Mouse (Mus musculus) embryonic stem cell, embryonic (primary cell): Measurements from ENCODE around the gene Nms.

Source experiments
- CTCF ChIA-PET, 4 experiments: fragments of 300-600 bp in 2 of 4; fragments of 350-600 bp in 2 of 4; sonication (Branson Sonifier 250); formaldehyde crosslinking; loops; one replicate each; lab custom pipeline; 2022; ENCODE audit warnings: inconsistent platforms in 2 of 4; lab: Charles Lee
- POLR2A ChIA-PET, 4 experiments: fragments of 300-600 bp in 2 of 4; fragments of 350-600 bp in 2 of 4; sonication (Branson Sonifier 250); formaldehyde crosslinking; loops; one replicate each; lab custom pipeline; 2022; ENCODE audit warnings: antibody characterized with exemption in 4 of 4, inconsistent platforms in 1 of 4; lab: Charles Lee

Gene Nms

GRCm38 (mm10) chr1:38938849-38939248 is at the start of gene Nms:
Gene Nms (plus strand): TSS chr1:38939149.
- ChIA-PET CTCF (interaction anchor here in 1 of 4 experiments (0.7 kb wide), 1 partner anchor 146 kb away, joined by 3 read pairs; no protein-coding TSS in a partner anchor), POLR2A (no interaction called here)

- ChIA-PET POLR2A (no interaction called here), CTCF (no interaction called here)
Observed at GRCm38 (mm10) chr1:38891444-38891843, 47.5 kb upstream of the Nms start.

DNA sequence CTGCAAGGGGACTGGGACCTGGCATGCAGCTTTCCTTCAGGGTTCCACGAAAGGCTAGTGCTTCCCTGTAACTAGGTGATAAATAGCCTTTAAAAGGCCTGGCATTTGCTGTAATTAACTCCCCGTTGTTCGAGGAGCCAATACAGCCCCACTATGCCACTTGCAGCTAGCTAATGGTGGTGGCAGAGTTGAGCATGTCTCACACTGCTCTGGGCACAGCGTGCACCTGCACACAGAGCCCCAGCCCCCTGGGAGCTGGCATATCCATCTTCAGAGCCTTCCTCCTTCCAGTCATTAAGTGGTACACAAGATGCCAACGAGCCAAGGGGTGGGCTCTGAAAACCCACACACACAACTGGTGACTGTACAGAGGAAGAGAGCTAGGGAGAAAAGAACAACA is 45.9 kb upstream of the Nms start:
- POLR2A ChIA-PET: no interaction called here

DNA sequence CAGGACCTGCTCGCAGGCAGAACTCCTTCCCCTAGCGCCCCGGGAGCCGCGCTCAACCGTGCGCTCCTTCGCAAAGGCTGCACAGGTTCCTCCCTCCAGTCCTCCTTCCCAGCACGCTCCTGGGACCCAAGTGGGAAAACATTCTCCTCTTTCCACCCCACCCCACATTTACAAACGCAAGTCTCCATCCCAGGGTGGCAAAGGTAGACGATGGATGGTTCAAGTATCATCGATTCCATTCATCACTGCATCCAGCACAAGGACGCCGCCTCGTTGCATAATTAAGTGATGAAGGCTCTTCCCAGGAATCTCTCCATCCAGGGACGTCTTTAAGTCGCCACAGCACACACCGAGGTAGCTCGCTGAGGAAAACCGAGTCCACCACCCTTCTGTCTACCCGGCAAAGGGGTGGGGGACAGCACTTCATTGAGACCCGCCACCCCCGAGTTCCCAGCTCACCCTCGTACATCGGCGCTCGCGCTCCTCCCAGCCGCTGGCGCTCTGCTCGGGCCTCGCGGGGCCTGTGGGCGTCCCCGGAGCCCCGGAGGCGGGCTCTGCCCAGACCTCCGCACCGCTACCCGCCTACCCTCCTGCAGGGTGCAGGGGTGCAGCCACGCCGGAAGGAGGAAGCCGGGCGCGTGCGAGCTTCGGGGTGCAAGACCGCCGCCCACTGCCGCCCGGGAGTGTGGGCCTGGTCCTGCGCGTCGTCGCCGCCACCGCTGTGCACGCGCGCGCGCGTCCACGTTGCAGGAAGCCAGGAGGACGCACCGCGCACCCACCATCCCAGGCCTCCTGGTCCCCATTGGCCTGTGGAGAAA is 41.3 kb upstream of the Nms start, which contains the start of gene Chst10:
Gene Chst10 (minus strand): TSS at position 731 of the 818 bp plus-strand sequence.
- POLR2A ChIA-PET: interaction anchor here in 3 of 4 experiments (0.6 to 1.5 kb wide), 3 partner anchors 11 to 334 kb away, joined by 3 to 4 read pairs (median 3); no protein-coding TSS in a partner anchor
- CTCF ChIA-PET: interaction anchor here in 1 of 4 experiments (1.2 kb wide), 1 partner anchor 712 kb away, joined by 3 read pairs; no protein-coding TSS in a partner anchor

More for the DNA sequence above, 45.9 kb upstream of the Nms start:
- CTCF ChIA-PET: no interaction called here

DNA sequence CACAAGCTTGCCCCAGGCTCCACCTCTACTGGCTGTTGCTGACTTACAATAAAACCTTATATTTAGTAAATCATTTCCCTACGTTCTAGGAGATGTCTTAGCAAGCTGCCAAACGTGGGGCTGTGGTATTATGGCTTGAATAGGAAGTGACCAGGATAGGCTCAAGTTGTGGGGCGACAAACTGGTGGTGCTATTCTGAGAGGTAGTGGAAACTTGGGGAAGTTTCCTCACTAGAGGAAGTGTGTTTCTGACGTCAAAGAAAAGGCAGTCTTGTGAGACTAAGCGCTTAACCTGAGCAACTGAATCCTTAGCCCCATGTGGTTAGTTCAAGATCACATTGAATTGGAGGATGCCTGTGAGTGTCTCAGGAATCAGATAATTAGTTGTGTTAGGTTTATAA is 36.4 kb upstream of the Nms start:
- POLR2A ChIA-PET: no interaction called here
- CTCF ChIA-PET: interaction anchor here in 2 of 4 experiments (0.6 to 1.0 kb wide), 2 partner anchors 32 to 139 kb away, joined by 3 to 5 read pairs; no protein-coding TSS in a partner anchor

DNA sequence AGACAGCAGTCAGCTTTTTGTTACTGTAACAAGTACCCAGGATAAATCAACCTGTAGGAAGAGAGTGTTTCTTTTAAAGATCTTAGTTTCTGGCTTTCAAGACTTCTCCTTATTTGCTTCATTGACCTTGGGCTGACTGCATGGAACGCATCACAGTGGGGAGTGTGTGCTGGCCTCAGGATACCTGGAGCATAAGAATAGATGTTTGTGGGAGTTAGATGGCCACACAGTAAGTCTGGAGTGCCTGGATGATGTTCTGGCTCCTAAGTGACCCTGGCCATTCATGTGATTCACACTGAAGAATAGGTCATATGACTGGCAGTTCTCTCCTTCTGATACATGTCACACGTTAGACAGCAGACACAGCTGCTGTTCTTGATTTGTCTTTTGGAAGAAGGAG is 35.0 kb upstream of the Nms start:
- ChIA-PET CTCF (no interaction called here), POLR2A (no interaction called here)

DNA sequence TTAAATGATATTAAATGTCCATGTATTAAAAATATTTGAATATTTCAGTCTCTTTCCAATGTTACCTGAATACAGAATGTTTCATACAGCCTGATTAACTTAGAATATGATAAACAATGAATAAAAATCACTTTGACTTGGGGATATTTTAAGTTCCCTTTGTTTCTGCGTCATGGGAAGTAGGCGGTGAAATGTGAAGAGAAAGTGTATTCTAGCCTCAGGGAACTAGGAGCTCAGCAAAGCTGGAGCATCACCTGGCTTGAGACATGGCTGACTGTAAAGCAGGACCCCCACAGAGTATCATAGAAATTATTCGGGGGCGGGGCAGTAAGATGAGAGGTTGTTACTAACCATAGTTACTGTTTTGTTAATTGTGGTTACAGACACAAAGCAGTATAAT is 10.0 kb upstream of the Nms start:
- ChIA-PET POLR2A (no interaction called here), CTCF (no interaction called here)

DNA sequence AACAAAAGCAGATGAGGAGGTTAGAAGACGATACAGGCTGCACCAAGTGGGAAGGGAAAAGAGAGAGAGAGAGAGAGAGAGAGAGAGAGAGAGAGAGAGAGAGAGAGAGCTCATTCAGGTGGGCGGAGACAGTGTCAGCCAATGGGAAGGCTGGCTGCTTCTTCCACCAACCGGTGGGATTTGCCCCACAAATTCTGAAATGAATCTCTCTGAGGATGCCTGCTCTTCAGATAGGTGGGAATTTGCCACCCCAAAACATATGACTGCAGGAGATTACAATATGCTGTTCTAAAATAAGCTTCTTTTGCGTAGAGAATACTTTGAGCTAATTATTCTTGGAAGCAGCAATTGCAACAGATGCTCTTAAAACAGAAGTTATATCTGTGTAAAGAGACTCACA is 9.5 kb upstream of the Nms start:
- POLR2A ChIA-PET: interaction anchor here in 1 of 4 experiments (0.6 to 0.7 kb wide), 2 partner anchors 34 to 57 kb away, joined by 4 read pairs; no protein-coding TSS in a partner anchor
- CTCF ChIA-PET: no interaction called here

DNA sequence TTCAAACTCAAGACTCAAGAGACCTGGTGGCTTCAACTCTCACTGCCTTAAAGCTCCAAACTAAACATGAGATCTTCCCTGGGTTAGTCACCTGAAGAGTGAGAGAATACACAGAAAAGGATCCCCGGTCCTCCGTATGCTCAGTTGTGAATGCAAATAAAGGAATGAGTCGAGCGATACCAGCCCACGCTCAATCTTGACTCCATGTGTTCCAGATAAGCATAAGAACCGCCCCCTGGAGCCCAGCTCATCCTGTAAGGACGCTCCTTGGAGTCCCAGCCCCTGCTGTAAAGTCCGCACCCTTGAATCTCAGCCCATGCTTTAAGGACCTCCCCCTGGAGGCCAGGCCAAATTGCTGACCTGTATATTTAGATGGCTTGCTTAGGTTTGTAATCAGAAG is 8.2 kb upstream of the Nms start:
- CTCF ChIA-PET: interaction anchor here in 2 of 4 experiments (0.5 to 0.8 kb wide), 2 partner anchors 75 to 177 kb away, joined by 3 to 19 read pairs; no protein-coding TSS in a partner anchor
- POLR2A ChIA-PET: no interaction called here

GRCm38 (mm10) chr1:38934668-38935067 is 4.3 kb upstream of the Nms start:
- CTCF ChIA-PET: interaction anchor here (0.5 to 2.3 kb wide), 19 partner anchors 11 to 749 kb away, joined by 3 to 12 read pairs (median 4); no protein-coding TSS in a partner anchor
- POLR2A ChIA-PET: no interaction called here

GRCm38 (mm10) chr1:38936780-38937179 is 2.2 kb upstream of the Nms start:
- POLR2A ChIA-PET: no interaction called here
- CTCF ChIA-PET: interaction anchor here (0.5 to 1.2 kb wide), 14 partner anchors 9 to 751 kb away, joined by 3 to 15 read pairs (median 4); no protein-coding TSS in a partner anchor

- CTCF ChIA-PET: no interaction called here
- POLR2A ChIA-PET: no interaction called here
Observed at GRCm38 (mm10) chr1:38939608-38940007, 659 bp downstream of the Nms start.

DNA sequence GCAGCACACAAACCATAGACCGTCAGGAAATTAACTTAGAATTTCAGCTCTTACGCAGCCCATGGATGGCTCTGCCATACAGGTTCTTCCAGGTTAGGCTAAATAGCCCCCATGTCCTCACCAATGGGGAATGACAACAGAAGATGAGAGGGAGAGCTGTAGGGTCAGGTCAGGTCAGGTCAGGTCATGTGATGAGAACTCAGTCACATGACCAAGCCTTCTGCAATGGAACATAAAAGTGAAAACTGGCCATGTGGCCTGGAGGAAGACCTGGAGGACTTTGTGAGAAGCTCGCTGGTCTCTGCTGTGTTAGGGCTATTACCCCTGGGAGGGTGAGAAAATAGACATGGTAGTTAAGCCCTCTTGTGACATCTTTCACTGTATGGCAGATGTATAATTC is 17.5 kb downstream of the Nms start:
- ChIA-PET CTCF (no interaction called here), POLR2A (no interaction called here)

- POLR2A ChIA-PET: interaction anchor here in 2 of 4 experiments (0.5 to 0.6 kb wide), 2 partner anchors 197 to 394 kb away, joined by 3 to 4 read pairs; no protein-coding TSS in a partner anchor
- CTCF ChIA-PET: interaction anchor here in 1 of 4 experiments (0.6 kb wide), 1 partner anchor 770 kb away, joined by 5 read pairs; no protein-coding TSS in a partner anchor
Observed at GRCm38 (mm10) chr1:38969116-38969515, 30.2 kb downstream of the Nms start.

- CTCF ChIA-PET: interaction anchor here in 1 of 4 experiments (0.6 kb wide), 1 partner anchor 546 kb away, joined by 3 read pairs; no protein-coding TSS in a partner anchor
Observed at GRCm38 (mm10) chr1:38971712-38972111, 32.8 kb downstream of the Nms start.

GRCm38 (mm10) chr1:38972986-38973592 is 34.1 kb downstream of the Nms start:
- POLR2A ChIA-PET: no interaction called here
- CTCF ChIA-PET: interaction anchor here in 1 of 4 experiments (0.6 kb wide), 1 partner anchor 219 kb away, joined by 3 read pairs; no protein-coding TSS in a partner anchor

More at GRCm38 (mm10) chr1:38971712-38972111, 32.8 kb downstream of the Nms start:
- POLR2A ChIA-PET: no interaction called here

DNA sequence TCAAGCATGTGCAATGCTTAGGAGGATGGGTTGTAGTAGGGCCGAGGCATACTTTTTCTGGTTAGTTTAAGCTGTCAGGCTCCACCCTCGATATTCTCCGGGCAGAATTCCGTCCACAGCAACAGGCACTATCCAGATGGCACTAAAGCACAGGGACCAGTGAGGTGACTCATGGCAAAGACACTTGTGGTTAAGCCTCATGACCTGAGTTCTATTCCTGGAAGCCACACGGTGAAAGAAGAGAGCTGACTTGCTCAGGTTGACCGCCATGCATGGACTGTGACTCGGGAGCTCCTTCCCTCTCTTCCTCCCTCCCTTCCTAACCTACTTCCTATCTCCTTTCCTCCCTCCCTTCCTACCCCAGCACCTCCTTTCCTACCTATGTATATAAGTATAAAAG is 41.0 kb downstream of the Nms start:
- POLR2A ChIA-PET: interaction anchor here in 1 of 4 experiments (1.2 kb wide), 1 partner anchor 11 kb away, joined by 3 read pairs; no protein-coding TSS in a partner anchor
- CTCF ChIA-PET: interaction anchor here in 1 of 4 experiments (0.6 kb wide), 1 partner anchor 92 kb away, joined by 5 read pairs; no protein-coding TSS in a partner anchor

- POLR2A ChIA-PET: no interaction called here
- CTCF ChIA-PET: no interaction called here
Observed at GRCm38 (mm10) chr1:38983870-38984269, 44.9 kb downstream of the Nms start.

- CTCF ChIA-PET: no interaction called here
- POLR2A ChIA-PET: no interaction called here
Observed at GRCm38 (mm10) chr1:38985308-38985707, 46.4 kb downstream of the Nms start, which contains the start of gene Pdcl3. Gene Pdcl3 (plus strand): TSS chr1:38985608.
